Mouse (Mus musculus): Measurements from ENCODE around the gene Acot5.

- TF ChIP-seq CTCF (IDR thresholded peaks at IDR 0.05; ENCODE audit: extremely low read depth, insufficient read length, insufficient replicate concordance, low read depth, low read length) (no peak), POLR2A (IDR thresholded peaks at IDR 0.05; ENCODE audit: low read depth, low read length) (no peak)
Observed at GRCm38 (mm10) chr12:84100071-84100470, 30.9 kb downstream of the Acot5 start.
